7 mouse cellular contexts compared by ENCODE assay signal in genomic region chr13:43231965-43232860, GRCm38 (mm10).
DNase-seq lines count a peak whose midpoint lies in the region; ATAC-seq and TF ChIP-seq lines count a peak whose summit lies in the region.

No protein-coding gene starts in this region.

- peaks cover 41% of the 10 kb centered on the region for H3K36me3 ChIP-seq in heart, adult 2 months (ENCODE audit: control insufficient read depth, insufficient read depth, low read length)
- H3K36me3 ChIP-seq in lung, postnatal 0 days (ENCODE audit: insufficient read depth, low read length), result no peaks in the 10 kb centered on the region

- H3K4me3 ChIP-seq in heart, adult 2 months, result no peak overlapping the region
- H3K4me3 ChIP-seq in lung, postnatal 0 days (ENCODE audit: low read depth, low read length), result no peak overlapping the region

- no peak for TF ChIP-seq POLR2A in brain, embryonic 14.5 days (IDR thresholded peaks at IDR 0.05; ENCODE audit: borderline replicate concordance, extremely low read depth, insufficient read depth, insufficient read length, poor library complexity, severe bottlenecking)
- no peak; the same call in 1 of the 2 replicates for TF ChIP-seq POLR2A in heart, adult 2 months (IDR thresholded peaks at IDR 0.05; ENCODE audit: insufficient read depth, low read depth, low read length)

- peak overlapping the region; percentile 94 for H3K27ac ChIP-seq in heart, adult 2 months
- peak overlapping the region; percentile 82 for H3K27ac ChIP-seq in lung, postnatal 0 days (ENCODE audit: low read length)

- peak overlapping the region; percentile 51 for H3K9ac ChIP-seq in heart, adult 2 months (ENCODE audit: low read depth, low read length)
- no peak overlapping the region for H3K9ac ChIP-seq in lung, postnatal 0 days (replicated peaks; ENCODE audit: low read depth)

- intact Hi-C loops in heart, adult 2 months (cut with DNase I), result loop anchor here (1.0 kb wide), 1 partner anchor 29 kb away; no protein-coding TSS in a partner anchor

- H3K4me1 ChIP-seq in heart, adult 2 months (ENCODE audit: control insufficient read depth, insufficient read depth, low read length), result peaks cover 49% of the 10 kb centered on the region
- peaks cover 39% of the 10 kb centered on the region; the same call in 1 of the 2 replicates for H3K4me1 ChIP-seq in lung, postnatal 0 days (ENCODE audit: insufficient read depth, low read depth, low read length)

- no peaks in the 10 kb centered on the region for H3K27me3 ChIP-seq in heart, adult 2 months (ENCODE audit: control insufficient read depth, insufficient read depth, low read length)
- H3K27me3 ChIP-seq in lung, postnatal 0 days (replicated peaks; ENCODE audit: insufficient read depth, low read length), result no peaks in the 10 kb centered on the region

- peak; percentile 96 for TF ChIP-seq EP300 in heart, adult 2 months (IDR thresholded peaks at IDR 0.05; ENCODE audit: insufficient read depth, low read depth, low read length)
- TF ChIP-seq EP300 in lung, postnatal 0 days (IDR thresholded peaks at IDR 0.05), result peak; percentile 95

- peak; percentile 86 for ATAC-seq in lung, postnatal 0 days

- TF ChIP-seq CTCF in brain, embryonic 14.5 days (IDR thresholded peaks at IDR 0.05; ENCODE audit: borderline replicate concordance, extremely low read depth, insufficient read depth, insufficient read length), result no peak
- no peak for TF ChIP-seq CTCF in heart, adult 2 months (IDR thresholded peaks at IDR 0.05)
- TF ChIP-seq CTCF in lung, postnatal 0 days (IDR thresholded peaks at IDR 0.05), result no peak

- no peak overlapping the region for H3K4me2 ChIP-seq in lung, postnatal 0 days (replicated peaks; ENCODE audit: low read depth, low read length)

- DNase-seq in R1 (ENCODE audit: low read depth, low spot score), result peak; percentile 47
- DNase-seq in brain, embryonic 14.5 days (ENCODE audit: low read depth), result peak; percentile 49
- peak; percentile 76 to 89 for DNase-seq in heart, adult 2 months
- peak; percentile 94 for DNase-seq in kidney, adult 9 months
- peak; percentile 99 for DNase-seq in lung, postnatal 0 days (ENCODE audit: low spot score)
- DNase-seq in urinary bladder, postnatal 25 days (ENCODE audit: low spot score), result peak; percentile 24
- DNase-seq in spleen, postnatal 14 days (ENCODE audit: low spot score in 2 of 2), result no peak

- no peaks in the 10 kb centered on the region for H3K9me3 ChIP-seq in lung, postnatal 0 days (ENCODE audit: low read length)

- 13% methylated on average over 13 of the region's 13 CpGs for WGBS in heart, adult 2 months
- 13% methylated on average over 13 of the region's 13 CpGs for WGBS in lung, postnatal 0 days

- H3K79me2 ChIP-seq in heart, adult 2 months (replicated peaks; ENCODE audit: control insufficient read depth, insufficient read depth, low read length), result no peaks in the 10 kb centered on the region

Comparison
In these comparisons a context has a peak if more than half of its experiments do, and no peak if none do; other contexts are left out.
1. DNase-seq: peak in R1 (single experiment), brain, embryonic 14.5 days (single experiment), heart, adult 2 months (2 of 2), kidney, adult 9 months (single experiment), lung, postnatal 0 days (single experiment) and urinary bladder, postnatal 25 days (single experiment); none in spleen, postnatal 14 days (0 of 2).